Mouse (Mus musculus): Measurements from ENCODE around the gene Serpinb6a. TPM values are rescaled to one million over a fixed set of nuclear protein-coding genes. Genes with fewer than 3 reads are reported as not detected.
A peak's percentile ranks its signal among the peaks of the same experiment; 100 is the strongest.

Serpinb6a gene
- polyA plus RNA-seq, 1 experiment from 2014 or later = 85.1 TPM

DNA sequence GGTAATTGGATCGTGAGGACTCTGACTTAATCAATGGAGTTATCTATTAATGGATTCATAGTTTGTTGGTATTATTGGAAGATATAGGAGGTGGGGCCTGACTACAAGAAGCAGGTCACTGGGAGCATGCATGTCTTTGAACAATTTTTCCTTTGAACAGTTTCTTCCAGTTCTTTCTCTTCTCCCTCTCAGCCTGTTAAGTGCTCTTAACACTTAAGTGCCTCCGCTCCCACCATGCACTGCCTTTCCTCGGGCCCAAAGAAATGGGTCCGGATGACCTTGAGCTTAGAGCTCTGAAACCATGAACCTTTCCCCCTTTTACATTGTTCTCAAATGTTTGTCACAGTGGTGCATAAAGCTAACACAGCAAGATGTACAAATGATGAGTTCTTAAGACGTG, 34.1 kb upstream of the Serpinb6a start:
- Histone ChIP-seq H3K4me2 (ENCODE audit: low read length) (no peak overlapping the region), H3K27ac (peak overlapping the region; percentile 90), H3K9ac (ENCODE audit: low read depth, low read length) (0 out of 2 replicates have a peak overlapping the region, but pooled peaks have one; percentile 92), H3K27me3 (ENCODE audit: insufficient read depth, low read length) (no peaks in the 10 kb centered on the region), H3K9me3 (replicated peaks; ENCODE audit: low read length) (no peaks in the 10 kb centered on the region), H3K4me1 (replicated peaks; ENCODE audit: insufficient read depth, low read length) (no peaks in the 10 kb centered on the region), H3K36me3 (ENCODE audit: insufficient read depth, low read length) (peaks cover 19% of the 10 kb centered on the region; the same call in 1 of the 2 replicates), H3K4me3 (replicated peaks; ENCODE audit: low read depth, low read length) (no peak overlapping the region)
- TF ChIP-seq CTCF (IDR thresholded peaks at IDR 0.05; ENCODE audit: low read depth) = no peak
- 83% methylated on average over 5 of the region's 5 CpGs for WGBS
- DNase-seq (ENCODE audit: low spot score) = no peak
- no peak for ATAC-seq (replicated peaks; ENCODE audit: low FRiP score, low read depth)

DNA sequence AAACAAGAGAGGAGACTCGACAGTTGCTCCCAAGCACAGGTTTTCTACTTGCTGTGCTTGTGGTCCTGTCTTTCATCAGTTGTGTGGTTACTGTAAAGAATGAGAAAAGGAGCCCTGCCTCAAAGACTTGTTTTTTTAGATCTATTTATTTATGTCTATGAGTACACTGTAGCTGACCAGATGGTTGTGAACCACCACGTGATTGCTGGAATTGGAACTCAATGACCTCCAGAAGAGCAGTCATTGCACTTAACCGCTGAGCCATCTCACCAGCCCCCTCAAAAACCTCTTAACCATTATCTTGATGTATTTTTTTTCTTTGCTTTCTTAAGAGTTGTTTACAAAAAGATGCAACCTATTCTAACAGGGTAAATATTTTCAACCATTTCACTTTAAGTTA, 32.8 kb upstream of the Serpinb6a start:
- ATAC-seq (replicated peaks; ENCODE audit: low FRiP score, low read depth) (no peak), DNase-seq (ENCODE audit: low spot score) (no peak)
- no peak overlapping the region for H3K4me3 ChIP-seq (replicated peaks; ENCODE audit: low read depth, low read length)
- H3K4me2 ChIP-seq (ENCODE audit: low read length) = no peak overlapping the region
- H3K4me1 ChIP-seq (replicated peaks; ENCODE audit: insufficient read depth, low read length) = no peaks in the 10 kb centered on the region
- WGBS = 73% methylated on average over 3 of the region's 3 CpGs
- TF ChIP-seq CTCF (IDR thresholded peaks at IDR 0.05; ENCODE audit: low read depth) = no peak
- no peaks in the 10 kb centered on the region for H3K9me3 ChIP-seq (replicated peaks; ENCODE audit: low read length)
- no peak overlapping the region for H3K27ac ChIP-seq
- no peak overlapping the region for H3K9ac ChIP-seq (ENCODE audit: low read depth, low read length)
- peaks cover 24% of the 10 kb centered on the region; the same call in 1 of the 2 replicates for H3K36me3 ChIP-seq (ENCODE audit: insufficient read depth, low read length)
- no peaks in the 10 kb centered on the region for H3K27me3 ChIP-seq (ENCODE audit: insufficient read depth, low read length)

DNA sequence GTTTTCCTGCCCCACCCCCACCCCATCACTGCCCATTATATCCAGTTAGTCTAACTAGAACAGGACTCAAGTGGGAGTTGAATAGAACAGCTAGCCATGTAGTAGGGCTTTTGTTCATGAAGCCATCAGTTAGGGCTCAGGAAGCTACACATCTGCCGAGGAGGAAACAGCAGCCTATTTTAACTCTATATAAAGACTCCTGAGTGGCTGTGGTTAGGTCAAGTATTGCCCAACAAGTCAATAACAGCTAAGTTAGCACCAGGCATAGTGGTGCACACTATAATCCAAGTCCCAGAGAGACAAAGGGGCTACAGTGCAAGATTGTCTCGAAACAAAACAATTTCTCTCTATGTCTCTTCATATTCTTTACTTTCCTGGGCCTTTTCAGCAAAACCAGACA, 29.4 kb upstream of the Serpinb6a start:
- Histone ChIP-seq H3K9me3 (replicated peaks; ENCODE audit: low read length) (no peaks in the 10 kb centered on the region), H3K9ac (ENCODE audit: low read depth, low read length) (no peak overlapping the region), H3K36me3 (ENCODE audit: insufficient read depth, low read length) (peaks cover 41% of the 10 kb centered on the region; the same call in 1 of the 2 replicates), H3K4me3 (replicated peaks; ENCODE audit: low read depth, low read length) (no peak overlapping the region), H3K4me2 (ENCODE audit: low read length) (no peak overlapping the region), H3K27me3 (ENCODE audit: insufficient read depth, low read length) (no peaks in the 10 kb centered on the region), H3K4me1 (replicated peaks; ENCODE audit: insufficient read depth, low read length) (no peaks in the 10 kb centered on the region), H3K27ac (no peak overlapping the region)
- WGBS = 77% methylated on average over 2 of the region's 2 CpGs
- ATAC-seq (replicated peaks; ENCODE audit: low FRiP score, low read depth) = no peak
- no peak for TF ChIP-seq CTCF (IDR thresholded peaks at IDR 0.05; ENCODE audit: low read depth)
- DNase-seq (ENCODE audit: low spot score) = no peak

DNA sequence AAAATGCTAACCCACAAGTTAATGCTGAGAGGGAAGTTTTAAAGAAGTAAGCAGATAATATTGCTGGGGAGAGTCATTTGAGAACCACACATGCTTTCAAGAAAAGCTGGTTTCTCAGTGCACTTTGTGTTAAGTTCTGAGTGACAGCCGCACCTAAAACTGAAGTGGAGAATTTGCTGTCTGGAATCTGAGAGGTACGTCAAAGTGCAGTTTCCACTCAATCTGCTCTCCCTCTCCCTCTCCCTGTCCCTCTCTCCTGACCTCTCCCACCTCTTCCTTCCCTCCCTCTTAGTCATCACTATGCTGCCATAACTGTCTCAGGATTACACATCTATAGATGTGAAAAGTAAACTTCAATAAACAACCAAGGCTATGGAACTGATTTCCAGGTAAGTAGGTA, 19.4 kb upstream of the Serpinb6a start:
- Histone ChIP-seq H3K36me3 (ENCODE audit: insufficient read depth, low read length) (peaks cover 30% of the 10 kb centered on the region), H3K4me1 (replicated peaks; ENCODE audit: insufficient read depth, low read length) (no peaks in the 10 kb centered on the region), H3K4me2 (ENCODE audit: low read length) (no peak overlapping the region), H3K27ac (no peak overlapping the region), H3K4me3 (replicated peaks; ENCODE audit: low read depth, low read length) (no peak overlapping the region), H3K9ac (ENCODE audit: low read depth, low read length) (no peak overlapping the region), H3K9me3 (replicated peaks; ENCODE audit: low read length) (no peaks in the 10 kb centered on the region), H3K27me3 (ENCODE audit: insufficient read depth, low read length) (no peaks in the 10 kb centered on the region)
- 84% methylated on average over 2 of the region's 2 CpGs for WGBS
- no peak for DNase-seq (ENCODE audit: low spot score)
- no peak for ATAC-seq (replicated peaks; ENCODE audit: low FRiP score, low read depth)
- no peak for TF ChIP-seq CTCF (IDR thresholded peaks at IDR 0.05; ENCODE audit: low read depth)

DNA sequence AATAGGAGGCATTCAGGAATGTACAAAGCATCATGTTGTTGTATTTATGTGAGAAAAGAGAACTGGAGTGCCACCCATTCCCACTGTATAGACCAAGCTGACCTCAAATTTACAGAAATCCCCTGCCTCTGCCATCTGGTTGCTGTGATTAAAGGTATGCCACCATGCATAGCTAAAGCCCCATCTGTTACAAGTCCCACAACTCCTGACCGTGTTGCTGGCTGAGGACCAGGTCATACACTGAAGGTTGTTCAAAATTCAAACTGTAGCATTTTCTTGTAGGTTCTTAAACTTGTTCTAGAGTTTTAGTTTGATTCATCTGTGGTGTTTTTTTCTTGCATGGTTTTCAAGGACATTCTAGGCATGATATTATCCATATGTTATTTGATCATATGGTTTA, 15.9 kb upstream of the Serpinb6a start:
- no peaks in the 10 kb centered on the region for H3K27me3 ChIP-seq (ENCODE audit: insufficient read depth, low read length)
- H3K4me1 ChIP-seq (replicated peaks; ENCODE audit: insufficient read depth, low read length) = no peaks in the 10 kb centered on the region
- no peak overlapping the region for H3K27ac ChIP-seq
- no peak for TF ChIP-seq CTCF (IDR thresholded peaks at IDR 0.05; ENCODE audit: low read depth)
- WGBS = 91% methylated on average over 1 of the region's 1 CpGs
- DNase-seq (ENCODE audit: low spot score) (no peak), ATAC-seq (replicated peaks; ENCODE audit: low FRiP score, low read depth) (no peak)
- no peak overlapping the region for H3K4me2 ChIP-seq (ENCODE audit: low read length)
- no peak overlapping the region for H3K4me3 ChIP-seq (replicated peaks; ENCODE audit: low read depth, low read length)
- no peak overlapping the region for H3K9ac ChIP-seq (ENCODE audit: low read depth, low read length)
- peaks cover 52% of the 10 kb centered on the region for H3K36me3 ChIP-seq (ENCODE audit: insufficient read depth, low read length)
- H3K9me3 ChIP-seq (replicated peaks; ENCODE audit: low read length) = no peaks in the 10 kb centered on the region

DNA sequence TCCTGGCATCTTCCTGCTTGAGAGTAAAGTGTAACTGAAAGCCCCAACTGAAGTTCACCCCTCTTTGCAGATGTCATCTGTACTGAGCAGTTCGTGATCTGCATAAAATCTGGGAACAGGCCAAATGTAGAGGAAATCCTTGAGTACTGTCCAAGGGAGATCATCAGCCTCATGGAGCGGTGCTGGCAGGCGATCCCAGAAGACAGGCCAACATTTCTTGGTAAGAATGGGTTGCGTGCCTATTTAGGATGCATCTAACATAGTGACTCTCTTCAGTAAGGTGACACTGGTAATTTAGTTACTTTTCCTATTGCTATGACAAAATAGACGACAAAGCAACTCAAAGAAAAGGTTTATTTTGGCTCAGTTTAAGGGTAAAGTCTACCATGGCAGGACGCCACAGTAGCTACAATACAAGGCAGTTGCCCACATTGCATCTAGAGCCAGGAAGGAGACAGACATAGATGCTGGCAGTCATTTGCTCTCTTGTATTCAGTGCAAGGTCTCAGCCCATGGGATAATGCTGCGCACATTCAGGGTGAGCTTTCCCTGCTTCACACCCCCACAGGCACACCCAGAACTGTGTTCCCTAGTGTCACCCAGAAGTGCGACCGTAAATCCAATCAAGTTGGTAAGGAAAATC, 14.5 kb upstream of the Serpinb6a start:
- DNase-seq (ENCODE audit: low spot score) (no peak), ATAC-seq (replicated peaks; ENCODE audit: low FRiP score, low read depth) (no peak)
- Histone ChIP-seq H3K4me1 (replicated peaks; ENCODE audit: insufficient read depth, low read length) (no peaks in the 10 kb centered on the region), H3K27me3 (ENCODE audit: insufficient read depth, low read length) (no peaks in the 10 kb centered on the region), H3K9me3 (replicated peaks; ENCODE audit: low read length) (no peaks in the 10 kb centered on the region), H3K9ac (ENCODE audit: low read depth, low read length) (no peak overlapping the region), H3K36me3 (ENCODE audit: insufficient read depth, low read length) (peaks cover 59% of the 10 kb centered on the region), H3K27ac (no peak overlapping the region), H3K4me2 (ENCODE audit: low read length) (no peak overlapping the region), H3K4me3 (replicated peaks; ENCODE audit: low read depth, low read length) (no peak overlapping the region)
- WGBS = 91% methylated on average over 9 of the region's 9 CpGs
- TF ChIP-seq CTCF (IDR thresholded peaks at IDR 0.05; ENCODE audit: low read depth) = no peak

DNA sequence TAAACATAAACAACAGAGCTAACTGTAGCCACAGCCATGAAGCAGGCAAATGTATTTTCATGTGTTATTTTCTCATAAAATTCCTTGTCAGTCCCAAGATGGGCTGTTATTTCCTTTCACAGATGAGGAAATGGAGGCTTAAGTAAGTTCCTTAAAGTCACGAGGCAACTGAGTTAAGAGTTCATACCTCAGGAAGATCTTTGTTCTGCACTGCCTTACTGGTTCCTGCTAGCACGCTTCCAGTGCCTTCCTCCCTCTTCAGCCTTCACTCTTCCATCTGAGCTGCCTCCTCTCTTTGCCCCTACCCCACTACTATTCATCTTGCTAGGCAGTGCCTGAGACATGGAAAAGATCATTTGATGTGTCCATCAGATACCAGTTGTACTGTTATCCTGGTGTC, 4.6 kb upstream of the Serpinb6a start:
- no peak overlapping the region for H3K9ac ChIP-seq (ENCODE audit: low read depth, low read length)
- ATAC-seq (replicated peaks; ENCODE audit: low FRiP score, low read depth) = no peak
- H3K4me3 ChIP-seq (replicated peaks; ENCODE audit: low read depth, low read length) = no peak overlapping the region
- H3K4me1 ChIP-seq (replicated peaks; ENCODE audit: insufficient read depth, low read length) = peaks cover 3% of the 10 kb centered on the region; the same call in 1 of the 2 replicates
- TF ChIP-seq CTCF (IDR thresholded peaks at IDR 0.05; ENCODE audit: low read depth) = no peak
- H3K27me3 ChIP-seq (ENCODE audit: insufficient read depth, low read length) = no peaks in the 10 kb centered on the region
- H3K4me2 ChIP-seq (ENCODE audit: low read length) = no peak overlapping the region
- H3K36me3 ChIP-seq (ENCODE audit: insufficient read depth, low read length) = 0 out of 2 replicates have a peak, but pooled peaks cover 9% of the 10 kb centered on the region
- H3K9me3 ChIP-seq (replicated peaks; ENCODE audit: low read length) = no peaks in the 10 kb centered on the region
- WGBS = 59% methylated on average over 2 of the region's 2 CpGs
- no peak overlapping the region for H3K27ac ChIP-seq
- no peak for DNase-seq (ENCODE audit: low spot score)

Data from kidney, postnatal 0 days (tissue).